In genomic region chr17:30506916-30507315, GRCm38 (mm10) we compare ENCODE assay signal across 20 mouse cellular contexts.
DNase-seq lines count a peak whose midpoint lies in the region; ATAC-seq lines count a peak whose summit lies in the region.
"Had no signal": no experiment of that assay in that cellular context is flagged by ENCODE, and none has a peak within 500 bp of the region (broad histone marks: within the 10 kb centered on the region; RNA-seq: fewer than 3 reads in every experiment).

No protein-coding gene starts in this region.

- no peak for ATAC-seq in hindbrain, embryonic 16.5 days
- ATAC-seq in hindbrain, embryonic 12.5 days (ENCODE audit: low FRiP score), result no peak
- no peak for ATAC-seq in midbrain, embryonic 13.5 days
- ATAC-seq: intestine, postnatal 0 days had no signal

- peaks cover 9% of the 10 kb centered on the region for H3K4me1 ChIP-seq in hindbrain, embryonic 16.5 days (ENCODE audit: control insufficient read depth, insufficient read depth, low read depth, low read length)
- H3K4me1 ChIP-seq in hindbrain, embryonic 12.5 days, result peaks cover 19% of the 10 kb centered on the region
- peaks cover 30% of the 10 kb centered on the region for H3K4me1 ChIP-seq in midbrain, embryonic 13.5 days (replicated peaks)
- H3K4me1 ChIP-seq: embryonic facial prominence, embryonic 15.5 days; liver, embryonic 13.5 days had no signal

- H3K27ac ChIP-seq in hindbrain, embryonic 16.5 days (ENCODE audit: low read depth, low read length), result no peak overlapping the region
- no peak overlapping the region for H3K27ac ChIP-seq in hindbrain, embryonic 12.5 days
- H3K27ac ChIP-seq in midbrain, embryonic 13.5 days, result peak overlapping the region; percentile 26; the same call in 1 of the 2 replicates
- H3K27ac ChIP-seq: embryonic facial prominence, embryonic 15.5 days; liver, embryonic 13.5 days had no signal

- H3K4me3 ChIP-seq in hindbrain, embryonic 16.5 days (ENCODE audit: low read length), result no peak overlapping the region
- H3K4me3 ChIP-seq in hindbrain, embryonic 12.5 days, result no peak overlapping the region
- no peak overlapping the region for H3K4me3 ChIP-seq in midbrain, embryonic 13.5 days (replicated peaks)
- H3K4me3 ChIP-seq: embryonic facial prominence, embryonic 15.5 days; liver, embryonic 13.5 days had no signal

- H3K36me3 ChIP-seq in hindbrain, embryonic 16.5 days (ENCODE audit: control insufficient read depth, insufficient read depth, low read length), result no peaks in the 10 kb centered on the region
- peaks cover 6% of the 10 kb centered on the region; the same call in 1 of the 2 replicates for H3K36me3 ChIP-seq in hindbrain, embryonic 12.5 days
- 0 out of 2 replicates have a peak, but pooled peaks cover 2% of the 10 kb centered on the region for H3K36me3 ChIP-seq in midbrain, embryonic 13.5 days
- H3K36me3 ChIP-seq: embryonic facial prominence, embryonic 15.5 days; liver, embryonic 13.5 days had no signal

- DNase-seq in embryo, embryonic 10.5 days (ENCODE audit: low spot score), result peak; percentile 22
- DNase-seq in embryo, embryonic 9.5 days (ENCODE audit: extremely low spot score), result no peak
- DNase-seq in A20 (ENCODE audit: low read depth, low spot score), result peak; percentile 81
- no peak for DNase-seq in adrenal gland, adult 18-20 months (ENCODE audit: low spot score in 2 of 2)
- no peak for DNase-seq in frontal cortex, postnatal 25 days (ENCODE audit: low spot score in 2 of 2)
- DNase-seq: adrenal gland, postnatal 36 days; cerebellum, postnatal 25 days; gastrocnemius, postnatal 25 days; heart, postnatal 36 days; kidney, postnatal 25 days; left cerebral cortex, postnatal 4 days; liver, embryonic 13.5 days; right cerebral cortex, postnatal 25 days; thymus, adult 2 months had no signal

- H3K4me2 ChIP-seq in hindbrain, embryonic 16.5 days (ENCODE audit: low read length), result no peak overlapping the region
- H3K4me2 ChIP-seq in hindbrain, embryonic 12.5 days (replicated peaks), result no peak overlapping the region
- H3K4me2 ChIP-seq in midbrain, embryonic 13.5 days (replicated peaks), result no peak overlapping the region; the same call in 1 of the 2 replicates
- H3K4me2 ChIP-seq: embryonic facial prominence, embryonic 15.5 days; heart, embryonic 11.5 days; liver, embryonic 13.5 days had no signal

- H3K9me3 ChIP-seq in hindbrain, embryonic 16.5 days (ENCODE audit: control insufficient read depth, low read length), result no peaks in the 10 kb centered on the region
- no peaks in the 10 kb centered on the region for H3K9me3 ChIP-seq in hindbrain, embryonic 12.5 days (replicated peaks)
- no peaks in the 10 kb centered on the region for H3K9me3 ChIP-seq in midbrain, embryonic 13.5 days
- H3K9me3 ChIP-seq: embryonic facial prominence, embryonic 15.5 days; liver, embryonic 13.5 days had no signal

- WGBS in hindbrain, embryonic 16.5 days, result 36% methylated on average over 5 of the region's 5 CpGs
- WGBS in hindbrain, embryonic 12.5 days, result 32% methylated on average over 5 of the region's 5 CpGs
- 16% methylated on average over 5 of the region's 5 CpGs for WGBS in midbrain, embryonic 13.5 days

- peak overlapping the region; percentile 31; the same call in 1 of the 2 replicates for H3K9ac ChIP-seq in hindbrain, embryonic 16.5 days (ENCODE audit: low read depth, low read length)
- no peak overlapping the region for H3K9ac ChIP-seq in hindbrain, embryonic 12.5 days
- no peak overlapping the region; the same call in 1 of the 2 replicates for H3K9ac ChIP-seq in midbrain, embryonic 13.5 days (replicated peaks)
- H3K9ac ChIP-seq: embryonic facial prominence, embryonic 15.5 days; liver, embryonic 13.5 days had no signal

- H3K27me3 ChIP-seq in hindbrain, embryonic 16.5 days (replicated peaks; ENCODE audit: control insufficient read depth, insufficient read depth, low read length), result no peaks in the 10 kb centered on the region
- H3K27me3 ChIP-seq in hindbrain, embryonic 12.5 days, result no peaks in the 10 kb centered on the region
- no peaks in the 10 kb centered on the region for H3K27me3 ChIP-seq in midbrain, embryonic 13.5 days
- H3K27me3 ChIP-seq: embryonic facial prominence, embryonic 15.5 days; liver, embryonic 13.5 days had no signal

Comparison
In these comparisons a context has a peak if more than half of its experiments do, and no peak if none do; other contexts are left out.
1. DNase-seq: peak in embryo, embryonic 10.5 days (single experiment) and A20 (single experiment); none in embryo, embryonic 9.5 days (single experiment), adrenal gland, adult 18-20 months (0 of 2) and frontal cortex, postnatal 25 days (0 of 2).